ENCODE assay signal across 9 mouse cellular contexts in the genomic region with DNA sequence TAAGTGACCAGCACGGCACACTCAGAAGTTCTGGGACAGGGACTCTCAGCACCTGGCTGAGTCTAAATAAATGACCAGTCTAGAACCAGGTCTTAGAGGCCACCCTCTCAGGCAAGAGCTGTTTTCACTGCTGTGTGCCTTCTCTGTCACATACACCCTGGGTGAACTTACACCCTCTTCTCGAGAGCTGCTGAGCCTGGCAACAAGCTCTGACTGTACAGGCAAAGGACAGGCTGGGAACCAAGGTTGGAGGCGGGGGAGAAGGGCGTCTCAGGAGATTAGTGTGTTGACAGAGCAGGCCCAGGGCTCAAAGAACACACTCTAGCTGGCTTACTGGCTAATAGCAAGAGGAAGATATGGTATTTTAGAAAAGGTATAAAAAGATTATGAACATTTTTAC. TPM values are rescaled to one million over a fixed set of nuclear protein-coding genes. Genes with fewer than 3 reads are reported as not detected.
A peak's percentile ranks its signal among the peaks of the same experiment; 100 is the strongest.
DNase-seq lines count a peak whose midpoint lies in the region; ATAC-seq and TF ChIP-seq lines count a peak whose summit lies in the region.
"Had no signal": no experiment of that assay in that cellular context is flagged by ENCODE, and none has a peak within 500 bp of the region (broad histone marks: within the 10 kb centered on the region; RNA-seq: fewer than 3 reads in every experiment).

No protein-coding gene starts in this region.

- no peak for TF ChIP-seq CTCF in lung, embryonic 14.5 days (IDR thresholded peaks at IDR 0.05; ENCODE audit: low read depth)

- no peaks in the 10 kb centered on the region for H3K27me3 ChIP-seq in lung, embryonic 14.5 days (ENCODE audit: insufficient read depth, low read length)
- H3K27me3 ChIP-seq in intestine, embryonic 14.5 days (replicated peaks; ENCODE audit: control insufficient read depth, insufficient read depth, low read length): no peaks in the 10 kb centered on the region

- peaks cover 48% of the 10 kb centered on the region for H3K36me3 ChIP-seq in lung, embryonic 14.5 days (ENCODE audit: insufficient read depth)
- peaks cover 33% of the 10 kb centered on the region for H3K36me3 ChIP-seq in intestine, embryonic 14.5 days (ENCODE audit: control insufficient read depth, insufficient read depth, low read length)

- ATAC-seq in lung, embryonic 14.5 days (ENCODE audit: insufficient read depth): peak; percentile 62; the same call in 1 of the 2 replicates
- ATAC-seq in intestine, embryonic 14.5 days (replicated peaks; ENCODE audit: low FRiP score, low TSS enrichment, low read depth): peak; percentile 74

- peak; percentile 81 for DNase-seq in adrenal gland, postnatal 14 days
- no peak for DNase-seq in adrenal gland, adult 18-20 months (ENCODE audit: low spot score in 2 of 2)
- peak; percentile 11 for DNase-seq in lung, embryonic 14.5 days
- DNase-seq in lung, postnatal 10 days: no peak
- DNase-seq in intestine, embryonic 14.5 days (ENCODE audit: low spot score): no peak
- DNase-seq in testis, postnatal 10 days (ENCODE audit: low spot score): peak; percentile 55
- DNase-seq in B cell, adult 2 months: no peak
- no peak for DNase-seq in cerebellum, adult 8-10 months
- DNase-seq: kidney, adult 18-20 months had no signal

- H3K4me3 ChIP-seq in lung, embryonic 14.5 days (ENCODE audit: low read depth, low read length): no peak overlapping the region
- H3K4me3 ChIP-seq in intestine, embryonic 14.5 days (ENCODE audit: low read depth, low read length): no peak overlapping the region

- H3K9ac ChIP-seq in lung, embryonic 14.5 days: no peak overlapping the region
- H3K9ac ChIP-seq in intestine, embryonic 14.5 days (ENCODE audit: low read length): no peak overlapping the region

- 42% methylated on average over 4 of the region's 4 CpGs for WGBS in lung, embryonic 14.5 days
- 56% methylated on average over 4 of the region's 4 CpGs for WGBS in intestine, embryonic 14.5 days

- no peaks in the 10 kb centered on the region for H3K4me1 ChIP-seq in lung, embryonic 14.5 days (ENCODE audit: insufficient read depth)
- H3K4me1 ChIP-seq in intestine, embryonic 14.5 days (replicated peaks; ENCODE audit: control insufficient read depth, insufficient read depth, low read length): no peaks in the 10 kb centered on the region

- H3K4me2 ChIP-seq in lung, embryonic 14.5 days: no peak overlapping the region
- H3K4me2 ChIP-seq in intestine, embryonic 14.5 days (ENCODE audit: low read length): peak overlapping the region; percentile 22

- H3K27ac ChIP-seq in lung, embryonic 14.5 days (ENCODE audit: low read depth): no peak overlapping the region
- H3K27ac ChIP-seq in intestine, embryonic 14.5 days (ENCODE audit: low read depth): peak overlapping the region; percentile 54; the same call in 1 of the 2 replicates

- no peaks in the 10 kb centered on the region for H3K9me3 ChIP-seq in lung, embryonic 14.5 days (ENCODE audit: low read depth, low read length)
- no peaks in the 10 kb centered on the region for H3K9me3 ChIP-seq in intestine, embryonic 14.5 days (ENCODE audit: control insufficient read depth, low read length)

RNA-seq across cellular contexts. Expression of a gene that starts 20.3 kb away (rescaled TPM):
- 97.7 and 99.4 TPM in 2 replicates for total RNA-seq in adrenal gland, postnatal 14 days (2021)
- total RNA-seq in adrenal gland, adult 18-20 months (2021): 10 to 100 TPM; 80.4 to 92.5 TPM
- 32.0 and 33.5 TPM in 2 replicates for polyA plus RNA-seq in lung, embryonic 14.5 days (2014; fragmentation: Nextera tagmentation; extraction: Ambion mirVana)
- polyA plus RNA-seq in intestine, embryonic 14.5 days (2014; fragmentation: Nextera tagmentation; extraction: Ambion mirVana): 46.3 and 52.7 TPM in 2 replicates

RNA-seq across cellular contexts. Expression of a gene that starts 23.0 kb away (rescaled TPM):
- 75.1 and 87.3 TPM in 2 replicates for total RNA-seq in adrenal gland, postnatal 14 days (2021)
- 100 to 1,000 TPM; 116 to 119 TPM for total RNA-seq in adrenal gland, adult 18-20 months (2021)
- 22.8 and 24.3 TPM in 2 replicates for polyA plus RNA-seq in lung, embryonic 14.5 days (2014; fragmentation: Nextera tagmentation; extraction: Ambion mirVana)
- 52.3 and 52.6 TPM in 2 replicates for polyA plus RNA-seq in intestine, embryonic 14.5 days (2014; fragmentation: Nextera tagmentation; extraction: Ambion mirVana)

RNA-seq across cellular contexts. Expression of a gene that starts 53.9 kb away (rescaled TPM):
- total RNA-seq in adrenal gland, postnatal 14 days (2021): 170 and 183 TPM in 2 replicates
- total RNA-seq in adrenal gland, adult 18-20 months (2021): 100 to 1,000 TPM; 216 to 332 TPM
- polyA plus RNA-seq in lung, embryonic 14.5 days (2014; fragmentation: Nextera tagmentation; extraction: Ambion mirVana): 146 and 147 TPM in 2 replicates
- polyA plus RNA-seq in intestine, embryonic 14.5 days (2014; fragmentation: Nextera tagmentation; extraction: Ambion mirVana): 143 and 149 TPM in 2 replicates

Comparison
In these comparisons a context has a peak if more than half of its experiments do, and no peak if none do; other contexts are left out.
1. DNase-seq: peak in adrenal gland, postnatal 14 days (single experiment), lung, embryonic 14.5 days (single experiment) and testis, postnatal 10 days (single experiment); none in adrenal gland, adult 18-20 months (0 of 2), lung, postnatal 10 days (single experiment), intestine, embryonic 14.5 days (single experiment), B cell, adult 2 months (0 of 2) and cerebellum, adult 8-10 months (single experiment).